ENCODE assay signal across 16 mouse cellular contexts in the genomic region with DNA sequence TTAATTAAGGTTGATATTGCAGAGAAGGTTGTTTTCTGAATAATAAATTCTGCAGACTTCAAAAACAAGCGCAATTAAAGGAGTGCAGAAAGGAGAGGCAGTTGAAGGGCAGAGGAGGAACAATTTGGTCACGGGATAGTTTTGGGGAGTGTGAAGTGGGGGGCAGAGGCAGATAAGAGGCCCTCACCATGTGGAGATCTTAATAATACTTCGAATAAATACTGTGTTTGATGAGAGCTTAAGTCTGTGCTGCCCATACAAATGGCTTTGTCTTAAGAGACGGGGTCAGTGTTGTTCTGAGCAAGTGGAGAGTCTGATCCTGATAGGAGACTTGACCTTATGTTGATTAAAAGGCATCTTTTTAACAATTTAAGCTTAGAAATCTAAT.
A peak's percentile ranks its signal among the peaks of the same experiment; 100 is the strongest.
DNase-seq lines count a peak whose midpoint lies in the region; ATAC-seq lines count a peak whose summit lies in the region.
"Had no signal": no experiment of that assay in that cellular context is flagged by ENCODE, and none has a peak within 500 bp of the region (broad histone marks: within the 10 kb centered on the region; RNA-seq: fewer than 3 reads in every experiment).

No protein-coding gene starts in this region.

- no peak overlapping the region for H3K9ac ChIP-seq in forebrain, embryonic 13.5 days
- no peak overlapping the region for H3K9ac ChIP-seq in hindbrain, embryonic 14.5 days
- no peak overlapping the region for H3K9ac ChIP-seq in midbrain, embryonic 15.5 days
- H3K9ac ChIP-seq: limb, embryonic 13.5 days; liver, embryonic 15.5 days had no signal

- H3K27me3 ChIP-seq in heart, embryonic 10.5 days (ENCODE audit: insufficient read depth, poor library complexity, severe bottlenecking): no peaks in the 10 kb centered on the region
- no peaks in the 10 kb centered on the region for H3K27me3 ChIP-seq in forebrain, embryonic 13.5 days
- H3K27me3 ChIP-seq in hindbrain, embryonic 14.5 days (ENCODE audit: control insufficient read depth, insufficient read depth, low read length): no peaks in the 10 kb centered on the region
- no peaks in the 10 kb centered on the region for H3K27me3 ChIP-seq in midbrain, embryonic 15.5 days (replicated peaks)
- H3K27me3 ChIP-seq: CH12.LX; limb, embryonic 13.5 days; liver, embryonic 15.5 days had no signal

- no peak; the same call in 1 of the 2 replicates for ATAC-seq in forebrain, embryonic 13.5 days
- ATAC-seq in hindbrain, embryonic 14.5 days (ENCODE audit: low FRiP score): peak; percentile 27; the same call in 1 of the 2 replicates
- peak; percentile 32; the same call in 1 of the 2 replicates for ATAC-seq in midbrain, embryonic 15.5 days (replicated peaks)
- no peak for ATAC-seq in granulocyte monocyte progenitor cell, adult 5-6 weeks (replicated peaks; ENCODE audit: poor library complexity, severe bottlenecking)
- ATAC-seq: activated CD4-positive, CD25-positive, alpha-beta regulatory T cell, adult 4 months had no signal

- peak overlapping the region; percentile 37; the same call in 1 of the 2 replicates for H3K4me2 ChIP-seq in forebrain, embryonic 13.5 days
- no peak overlapping the region for H3K4me2 ChIP-seq in hindbrain, embryonic 14.5 days (replicated peaks)
- no peak overlapping the region for H3K4me2 ChIP-seq in midbrain, embryonic 15.5 days
- H3K4me2 ChIP-seq: limb, embryonic 13.5 days; liver, embryonic 15.5 days had no signal

- H3K27ac ChIP-seq in heart, embryonic 10.5 days: peak overlapping the region; percentile 37; the same call in 1 of the 2 replicates
- peak overlapping the region; percentile 82 for H3K27ac ChIP-seq in forebrain, embryonic 13.5 days
- H3K27ac ChIP-seq in hindbrain, embryonic 14.5 days: peak overlapping the region; percentile 85
- H3K27ac ChIP-seq in midbrain, embryonic 15.5 days: peak overlapping the region; percentile 86
- H3K27ac ChIP-seq: limb, embryonic 13.5 days; liver, embryonic 15.5 days; stomach, postnatal 0 days had no signal

- intact Hi-C loops in heart, postnatal 10 days (cut with DNase I): no loop called here

- 73% methylated on average over 4 of the region's 4 CpGs for WGBS in heart, embryonic 10.5 days
- WGBS in forebrain, embryonic 13.5 days: 19% methylated on average over 4 of the region's 4 CpGs
- 38% methylated on average over 4 of the region's 4 CpGs for WGBS in hindbrain, embryonic 14.5 days
- WGBS in midbrain, embryonic 15.5 days: 28% methylated on average over 4 of the region's 4 CpGs

- H3K4me3 ChIP-seq in heart, embryonic 10.5 days: no peak overlapping the region
- H3K4me3 ChIP-seq in forebrain, embryonic 13.5 days: no peak overlapping the region
- H3K4me3 ChIP-seq in hindbrain, embryonic 14.5 days (replicated peaks; ENCODE audit: low read length): no peak overlapping the region
- H3K4me3 ChIP-seq in midbrain, embryonic 15.5 days: no peak overlapping the region
- H3K4me3 ChIP-seq: limb, embryonic 13.5 days; liver, embryonic 15.5 days had no signal

- no peaks in the 10 kb centered on the region for H3K9me3 ChIP-seq in heart, embryonic 10.5 days
- H3K9me3 ChIP-seq in forebrain, embryonic 13.5 days (replicated peaks): no peaks in the 10 kb centered on the region; the same call in 1 of the 2 replicates
- 0 out of 2 replicates have a peak, but pooled peaks cover 4% of the 10 kb centered on the region for H3K9me3 ChIP-seq in hindbrain, embryonic 14.5 days (ENCODE audit: control insufficient read depth, low read length)
- H3K9me3 ChIP-seq in midbrain, embryonic 15.5 days: no peaks in the 10 kb centered on the region
- H3K9me3 ChIP-seq: limb, embryonic 13.5 days; liver, embryonic 15.5 days had no signal

- H3K4me1 ChIP-seq in heart, embryonic 10.5 days: peaks cover 21% of the 10 kb centered on the region
- H3K4me1 ChIP-seq in forebrain, embryonic 13.5 days: peaks cover 27% of the 10 kb centered on the region
- peaks cover 20% of the 10 kb centered on the region for H3K4me1 ChIP-seq in hindbrain, embryonic 14.5 days (replicated peaks; ENCODE audit: control insufficient read depth, insufficient read depth, low read length)
- H3K4me1 ChIP-seq in midbrain, embryonic 15.5 days: peaks cover 20% of the 10 kb centered on the region
- H3K4me1 ChIP-seq: limb, embryonic 13.5 days; liver, embryonic 15.5 days had no signal

- no peaks in the 10 kb centered on the region for H3K36me3 ChIP-seq in heart, embryonic 10.5 days
- H3K36me3 ChIP-seq in forebrain, embryonic 13.5 days (ENCODE audit: poor library complexity, severe bottlenecking): no peaks in the 10 kb centered on the region
- H3K36me3 ChIP-seq in hindbrain, embryonic 14.5 days (replicated peaks; ENCODE audit: control insufficient read depth, insufficient read depth): no peaks in the 10 kb centered on the region
- no peaks in the 10 kb centered on the region for H3K36me3 ChIP-seq in midbrain, embryonic 15.5 days (replicated peaks)
- H3K36me3 ChIP-seq: limb, embryonic 13.5 days; liver, embryonic 15.5 days had no signal

- DNase-seq in heart, embryonic 10.5 days (ENCODE audit: low spot score): no peak
- DNase-seq in heart, postnatal 10 days: no peak
- DNase-seq in hindbrain, embryonic 14.5 days (ENCODE audit: low spot score): no peak
- no peak for DNase-seq in urinary bladder, adult 2 months (ENCODE audit: low spot score)
- no peak for DNase-seq in MN1 (ENCODE audit: low spot score)
- DNase-seq: cerebellum, adult 9-10 months; kidney, adult 18-20 months; thymus, postnatal 36 days had no signal

Comparison
In these comparisons a context has a peak if more than half of its experiments do, and no peak if none do; other contexts are left out.
1. ATAC-seq: peak in hindbrain, embryonic 14.5 days (single experiment) and midbrain, embryonic 15.5 days (single experiment); none in forebrain, embryonic 13.5 days (single experiment) and granulocyte monocyte progenitor cell, adult 5-6 weeks (single experiment).
2. Peak in every context shown above with its lines, with median percentiles within 50 percentile points of each other: H3K27ac ChIP-seq.